Mouse (Mus musculus) spleen, adult 2 months (tissue): ENCODE data around the gene Smad1.

ENCODE experiments used
- CTCF ChIP-seq: fragments of 200-500 bp; IDR thresholded peaks from 2 replicates; pipeline ENCODE4 v1.5.1; 2011; ENCODE audit warnings: mild to moderate bottlenecking, inconsistent platforms; ENCODE audit not compliant: insufficient read depth, insufficient read length, insufficient replicate concordance; ENCODE audit errors: extremely low read depth
- POLR2A ChIP-seq: fragments of 200-500 bp; IDR thresholded peaks from 2 replicates; pipeline ENCODE4 v1.6.1; 2011; ENCODE audit warnings: low read depth, low read length, inconsistent platforms

DNA sequence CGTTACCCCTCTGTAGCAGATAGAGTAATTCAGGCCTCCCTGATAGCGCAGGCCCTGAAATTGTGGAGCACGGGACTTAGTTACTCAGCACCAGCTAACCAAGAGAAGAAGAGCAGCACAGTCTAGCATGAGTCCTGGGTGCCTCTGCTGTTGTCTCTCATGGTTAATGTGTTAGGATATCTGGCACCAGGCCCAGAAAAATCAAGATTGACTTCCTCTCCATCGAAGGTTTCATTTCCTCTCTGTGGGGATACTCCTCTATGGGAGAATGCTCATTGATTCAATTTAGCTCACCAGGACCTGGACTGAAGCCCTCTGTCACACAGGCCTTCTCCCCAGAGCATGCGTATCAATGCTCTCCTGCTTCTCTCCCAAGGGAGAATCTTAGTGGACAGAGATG lies 15.6 kb upstream of the Smad1 start:
- no peak for TF ChIP-seq CTCF
- TF ChIP-seq POLR2A = no peak
